Mouse (Mus musculus) embryonic fibroblast, embryonic 13.5 days (primary cell): ENCODE measurements at regions not wholly inside any gene's neighbourhood (a gene's known extent, or its start where the extent isn't known, plus 50 kb on each side); places are given as distances from the start of the nearest gene placed in this dataset.

Experiments
- CTCF ChIP-seq: IDR thresholded peaks from 2 replicates; pipeline ENCODE4 v1.5.1; 2011; ENCODE audit warnings: mild to moderate bottlenecking, control low read depth, low read length, moderate library complexity, borderline replicate concordance; ENCODE audit not compliant: insufficient read depth
- POLR2A ChIP-seq: IDR thresholded peaks from 2 replicates; pipeline ENCODE4 v1.6.1; 2011; ENCODE audit warnings: low read depth, mild to moderate bottlenecking, control low read depth, low read length, moderate library complexity

DNA sequence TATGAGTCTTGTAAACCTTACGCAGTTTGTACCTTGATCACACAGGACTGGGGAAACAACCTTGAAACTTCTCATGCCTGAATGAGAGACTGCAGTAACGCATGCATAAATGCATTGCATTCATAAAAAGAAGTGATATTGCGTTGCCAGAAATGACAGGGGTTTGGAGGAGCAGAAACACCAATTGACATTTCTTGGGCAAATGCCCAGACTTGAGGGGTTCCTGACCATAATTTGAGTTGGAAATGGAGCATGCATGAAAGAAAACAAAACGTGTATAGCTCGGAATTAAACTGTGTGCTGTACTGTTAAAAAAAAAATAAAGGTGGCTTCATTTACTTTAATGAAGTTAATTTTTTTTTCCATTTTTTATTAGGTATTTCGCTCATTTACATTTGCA, 122.4 kb upstream of the Rmdn2 start:
- TF ChIP-seq CTCF, result no peak
- no peak for TF ChIP-seq POLR2A
